Mouse (Mus musculus): ENCODE measurements around the gene Rnps1.

The Rnps1 gene

GRCm38 (mm10) chr17:24429201-24429983 is 15.0 kb downstream of the Rnps1 start:
- DNase-seq, result no peak

DNA sequence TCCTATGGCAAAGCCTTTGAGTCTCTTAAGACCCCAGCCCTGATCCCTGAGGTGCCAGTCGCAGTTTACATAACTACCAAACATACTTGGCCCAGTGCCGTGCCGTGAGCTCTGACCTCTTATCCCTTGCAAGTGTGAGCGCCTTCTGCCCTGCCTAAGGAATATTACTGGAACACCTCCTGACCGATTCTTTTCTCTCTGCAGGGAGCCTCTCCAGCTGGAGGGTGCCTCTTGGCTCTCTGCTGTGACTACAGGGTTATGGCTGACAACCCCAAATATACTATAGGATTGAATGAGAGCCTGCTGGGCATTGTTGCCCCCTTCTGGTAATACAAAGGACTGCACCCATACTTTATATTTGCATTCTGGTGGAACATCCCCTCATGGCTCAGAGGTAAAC is 22.7 kb downstream of the Rnps1 start:
- no peak for DNase-seq

DNA sequence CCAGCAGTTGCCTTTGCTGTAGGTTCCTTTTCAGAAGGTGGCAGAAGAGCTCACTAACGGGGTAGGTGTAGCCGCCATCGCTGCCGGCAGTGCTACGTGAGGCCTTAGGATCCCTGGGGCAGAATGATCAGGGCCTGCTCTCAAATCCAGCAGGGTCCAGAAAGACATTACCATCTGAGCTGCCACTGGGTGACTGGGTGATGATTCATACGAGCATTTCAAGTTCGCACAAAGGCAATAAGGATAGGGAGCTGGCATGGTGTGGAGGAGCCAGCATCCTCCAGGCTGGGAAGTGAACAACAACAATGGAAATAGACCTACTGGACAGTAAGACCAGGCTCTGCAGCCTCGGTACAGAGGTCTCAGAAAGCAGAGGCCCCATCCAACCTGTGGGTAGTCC is 26.0 kb downstream of the Rnps1 start:
- DNase-seq, result no peak

DNA sequence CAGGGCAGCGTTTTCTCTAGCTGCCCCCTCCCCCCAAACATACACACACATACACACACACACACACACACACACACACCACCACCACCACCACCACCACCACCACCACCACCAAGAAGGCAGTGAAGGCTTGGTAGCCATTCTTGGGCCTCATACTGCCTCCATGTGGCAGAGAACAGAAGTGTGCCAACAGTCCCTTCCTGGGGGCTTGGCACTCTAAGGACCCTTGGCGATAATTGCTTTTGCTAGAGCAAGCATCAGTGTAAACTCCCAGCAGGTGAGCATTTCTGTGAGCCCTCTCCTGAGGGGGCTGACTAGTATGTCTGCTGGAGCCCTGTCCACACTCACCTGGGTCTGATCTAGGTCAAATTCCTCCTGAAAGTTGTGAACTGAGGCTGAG is 26.8 kb downstream of the Rnps1 start:
- no peak for DNase-seq

- DNase-seq, result no peak
Measured at GRCm38 (mm10) chr17:24442107-24442506, 27.7 kb downstream of the Rnps1 start.

DNA sequence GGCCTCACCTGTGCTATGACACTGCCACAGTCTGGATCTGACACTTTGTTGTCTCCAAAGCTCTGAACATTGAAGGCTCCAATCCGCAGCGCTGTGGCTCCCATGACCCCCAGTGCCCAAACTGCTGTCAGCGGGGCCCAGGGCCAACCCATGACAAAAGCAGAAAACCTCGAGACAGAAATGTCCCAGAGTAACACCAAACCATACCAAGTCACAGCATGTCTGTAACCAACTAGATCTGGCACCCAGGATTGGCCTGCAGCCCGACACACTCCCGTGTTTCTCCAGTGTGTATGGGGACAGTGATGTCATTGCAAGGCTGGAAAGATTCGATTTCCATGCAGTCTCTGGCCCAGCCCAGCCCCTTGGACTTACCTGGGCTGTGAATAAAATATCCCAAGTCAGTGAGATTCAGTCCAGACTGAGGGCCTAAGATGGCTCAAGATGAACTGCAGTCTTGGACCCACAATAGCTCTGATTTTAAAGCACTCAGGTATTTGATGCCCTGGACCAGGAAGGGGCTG is 28.3 kb downstream of the Rnps1 start, which contains the start of gene Dnase1l2:
Dnase1l2 (minus strand) TSS at position 474 of the 524 bp plus-strand sequence.
- DNase-seq, result no peak

- peak; percentile 48 for DNase-seq
Measured at GRCm38 (mm10) chr17:24443409-24443808, 29.0 kb downstream of the Rnps1 start.

DNA sequence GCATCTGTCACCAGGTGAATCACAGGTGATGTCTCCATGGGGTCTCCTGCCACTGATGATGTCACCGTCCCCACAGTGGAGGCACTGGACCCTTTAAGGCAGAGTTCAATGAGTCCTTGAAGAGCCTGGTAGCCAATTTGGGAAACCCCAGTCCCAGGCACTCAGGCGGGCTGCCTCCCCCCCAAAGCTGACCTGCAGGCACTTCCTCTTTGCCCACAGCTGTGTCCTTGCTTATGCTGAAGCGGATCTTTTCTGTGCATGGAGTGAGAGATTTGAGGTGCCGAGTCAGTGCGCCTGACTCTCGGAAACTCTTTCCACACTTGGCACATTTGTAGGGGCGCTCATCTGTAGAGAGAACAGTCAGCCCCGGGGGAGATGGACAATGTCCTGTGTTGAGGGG is 32.2 kb downstream of the Rnps1 start:
- no peak for DNase-seq

GRCm38 (mm10) chr17:24449507-24449906 is 35.1 kb downstream of the Rnps1 start:
- no peak for DNase-seq

GRCm38 (mm10) chr17:24451220-24451619 is 36.9 kb downstream of the Rnps1 start:
- no peak for DNase-seq

DNA sequence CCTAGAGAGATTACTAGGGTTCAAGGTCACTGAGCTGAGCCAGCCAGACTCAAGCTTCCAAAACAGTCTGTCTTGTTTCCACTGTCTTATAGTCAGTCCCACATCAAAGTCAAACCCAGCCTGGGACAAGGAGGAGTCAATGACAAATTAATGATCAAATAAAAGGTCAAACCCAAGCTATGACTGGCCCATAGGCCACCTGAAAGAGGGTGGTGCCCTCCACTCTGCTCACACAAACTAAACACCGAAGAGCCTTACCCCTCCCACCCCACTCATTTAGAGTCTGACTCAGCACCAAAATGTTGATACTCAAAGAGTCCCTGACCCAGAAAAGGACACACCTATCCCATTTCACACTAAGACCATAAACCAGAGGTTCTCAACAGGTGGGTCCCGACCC is 39.0 kb downstream of the Rnps1 start:
- DNase-seq, result no peak

DNA sequence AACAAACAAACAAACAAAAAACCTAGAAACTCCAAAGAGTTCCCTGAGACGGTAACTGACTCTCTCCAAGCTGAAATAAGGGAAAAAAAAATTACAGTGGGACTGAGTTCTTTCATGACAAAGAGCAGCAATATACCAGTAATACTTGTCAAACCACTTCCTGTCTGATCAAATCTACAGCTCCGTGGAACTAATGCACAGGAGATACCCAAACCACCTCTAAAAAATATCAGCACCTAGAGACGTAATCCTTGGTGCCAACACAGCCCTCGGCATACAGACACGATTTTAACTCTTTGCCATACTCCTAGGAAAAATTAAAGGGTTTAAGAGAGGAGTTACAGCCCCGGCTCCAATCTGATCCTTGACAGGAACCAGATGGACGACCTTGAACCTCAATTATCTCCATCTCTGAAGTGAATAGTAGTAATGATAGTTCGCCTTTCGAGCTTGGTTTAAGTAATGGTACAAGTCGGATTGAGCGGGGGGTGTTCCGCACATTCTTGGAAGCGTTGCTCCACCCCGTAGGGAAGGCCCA is 39.9 kb downstream of the Rnps1 start:
- no peak for DNase-seq

DNA sequence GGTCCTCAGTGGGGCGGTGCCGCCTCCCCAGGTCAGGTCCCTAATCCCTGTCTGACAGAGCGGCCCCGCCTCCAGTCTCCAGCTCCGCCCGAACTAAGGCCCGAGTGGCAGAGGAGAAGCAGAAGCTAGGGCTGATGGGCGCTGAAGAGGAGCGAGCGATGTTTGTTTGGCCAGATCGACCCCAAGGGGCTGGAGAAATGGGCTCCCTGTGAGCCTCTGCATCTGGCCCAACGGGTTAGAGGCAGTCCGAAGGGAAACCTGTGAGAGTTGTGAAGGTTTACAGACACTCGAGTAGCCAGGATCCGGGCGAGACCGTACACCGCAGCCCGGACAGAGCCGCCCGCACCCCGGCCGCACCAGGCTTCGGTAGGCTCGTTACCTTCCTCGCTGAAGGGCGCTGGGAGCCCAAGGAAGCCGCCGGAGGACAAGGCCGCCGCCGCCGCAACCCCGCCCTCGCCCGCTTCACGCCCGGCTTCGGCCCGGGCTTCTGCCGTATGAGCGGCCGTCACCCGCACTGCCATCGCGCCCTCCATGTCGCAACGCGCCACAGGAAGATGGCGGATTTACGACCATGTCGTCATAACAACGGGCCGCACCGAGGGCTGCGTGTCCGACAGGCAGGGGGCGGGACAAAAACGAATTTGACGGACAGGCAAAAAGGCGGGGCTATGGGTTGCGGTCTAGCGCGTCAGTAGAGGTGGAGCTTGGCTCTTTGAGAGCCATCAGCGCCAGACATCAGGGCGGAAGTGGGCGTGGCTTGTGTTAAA is 40.6 kb downstream of the Rnps1 start:
- DNase-seq, result peak; percentile 100

DNA sequence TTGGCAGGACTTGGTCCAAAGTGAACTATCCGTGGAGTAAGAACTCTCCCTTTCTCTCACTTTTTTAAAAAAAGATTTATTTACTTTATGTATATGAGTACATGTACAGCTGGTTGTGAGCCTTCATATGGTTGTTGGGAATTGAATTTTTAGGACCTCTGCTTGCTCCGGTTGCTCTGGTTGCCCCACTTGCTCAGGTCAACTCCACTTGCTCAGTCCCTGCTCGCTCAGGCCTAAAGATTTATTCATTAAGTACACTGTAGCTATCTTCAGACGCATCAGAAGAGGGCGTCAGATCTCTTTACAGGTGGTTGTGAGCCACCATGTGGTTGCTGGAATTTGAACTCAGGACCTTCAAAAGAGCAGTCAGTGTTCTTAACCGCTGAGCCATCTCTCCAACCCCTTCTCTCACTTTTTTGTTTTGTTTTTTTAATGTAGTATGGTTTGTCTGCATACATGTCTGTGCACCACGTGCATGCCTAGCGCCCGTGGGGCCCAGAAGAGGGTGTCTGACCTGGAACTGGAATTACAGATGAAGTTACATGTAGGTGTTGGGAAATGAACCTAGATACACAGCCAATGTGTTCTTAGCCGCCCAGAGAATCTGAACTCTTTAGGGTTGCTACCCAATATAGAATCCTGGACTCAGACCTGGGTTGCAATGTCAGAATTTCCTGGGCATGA is 41.3 kb downstream of the Rnps1 start:
- DNase-seq, result peak; percentile 19

DNA sequence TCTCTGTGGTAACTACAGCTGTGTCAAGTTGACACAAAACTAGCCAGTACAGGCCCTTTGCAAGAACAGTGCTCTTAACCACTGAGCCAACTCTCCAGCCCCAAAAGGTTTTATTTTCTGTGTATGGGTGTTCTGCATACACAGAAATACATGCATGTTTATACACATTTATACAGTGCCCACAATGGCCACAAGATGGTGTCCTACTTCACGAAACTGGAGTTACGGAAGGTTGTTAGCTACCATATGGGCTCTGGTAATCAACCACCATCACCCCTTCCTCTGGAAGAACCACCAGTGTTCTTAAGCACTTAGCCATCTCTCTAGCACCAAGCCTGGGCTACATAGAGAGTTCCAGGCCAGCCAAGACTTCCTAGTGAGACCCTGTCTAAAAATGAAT is 47.2 kb downstream of the Rnps1 start:
- peak; percentile 44 for DNase-seq

- DNase-seq, result no peak
Measured at GRCm38 (mm10) chr17:24462932-24463331, 48.6 kb downstream of the Rnps1 start.

DNA sequence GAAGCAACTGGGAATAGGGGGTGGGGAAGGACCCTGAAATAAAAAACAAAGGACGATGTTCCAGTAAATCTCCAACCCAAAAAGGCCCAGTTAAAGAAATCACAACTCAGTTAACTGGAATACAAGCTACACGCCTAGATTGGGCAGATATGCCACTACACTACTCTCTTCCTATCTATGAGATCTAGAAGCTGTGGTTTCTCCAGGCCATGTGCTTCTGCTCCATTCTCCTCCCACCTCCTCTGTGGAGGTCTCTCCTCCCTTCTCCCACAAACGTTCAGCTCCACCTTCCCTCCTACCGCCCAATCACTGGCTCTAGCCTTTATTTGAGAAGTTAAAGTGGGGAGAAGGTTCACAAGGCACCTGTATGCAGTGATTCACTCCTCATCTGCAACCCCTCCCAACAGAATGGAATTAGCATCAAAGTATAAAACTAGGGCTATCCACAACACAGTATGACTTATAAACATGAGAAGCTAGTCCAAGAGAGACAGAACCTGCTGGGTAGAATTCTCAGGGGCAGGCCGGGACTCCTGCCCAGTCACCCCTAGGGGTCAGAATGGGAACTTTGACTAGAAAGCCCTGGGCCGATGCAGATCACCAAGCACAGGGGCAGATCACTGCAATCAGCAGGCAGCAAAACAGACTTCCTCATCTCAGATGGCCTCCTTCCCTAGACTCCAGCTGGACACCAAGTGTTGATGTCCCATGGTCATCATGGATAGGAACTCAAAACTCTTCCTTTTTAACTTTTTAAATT is 49.2 kb downstream of the Rnps1 start:
- peak; percentile 24 for DNase-seq

DNA sequence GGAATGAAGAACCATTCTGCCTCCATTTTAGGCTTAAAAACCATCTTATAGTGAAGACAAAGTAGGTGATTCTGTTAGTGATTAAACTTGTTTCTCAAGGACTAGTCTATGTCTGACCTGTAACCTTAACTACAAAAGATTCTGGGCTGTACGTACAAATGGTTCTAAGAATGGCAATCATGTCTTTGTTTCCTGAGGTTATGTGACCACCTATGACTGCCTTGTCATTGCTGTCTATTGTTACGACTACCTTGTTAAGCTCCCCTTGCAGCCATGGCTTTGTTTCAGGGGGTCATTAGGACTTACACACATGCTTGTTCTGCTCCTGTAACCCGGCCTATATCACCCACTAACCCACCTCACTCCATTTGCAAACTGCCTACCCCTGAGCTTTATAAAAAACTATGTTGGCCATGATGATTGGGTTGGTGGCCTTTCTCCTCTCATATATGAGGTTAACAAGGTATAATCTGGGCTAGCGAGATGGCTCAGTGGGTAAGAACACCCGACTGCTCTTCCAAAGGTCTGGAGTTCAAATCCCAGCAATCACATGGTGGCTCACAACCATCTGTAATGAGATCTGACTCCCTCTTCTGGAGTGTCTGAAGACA is 54.4 kb downstream of the Rnps1 start:
- DNase-seq, result no peak

GRCm38 (mm10) chr17:24469336-24469909 is 55.1 kb downstream of the Rnps1 start:
- DNase-seq, result no peak

- peak; percentile 99 for DNase-seq
Measured at GRCm38 (mm10) chr17:24469910-24470602, 55.7 kb downstream of the Rnps1 start, which contains the start of the genes E4f1 and Pgp. E4f1 (minus strand) TSS chr17:24470313. Pgp (plus strand) TSS chr17:24470392.

Measured in kidney, postnatal 10 days (tissue).